Mouse (Mus musculus): ENCODE data around the gene Irf1.

DNA sequence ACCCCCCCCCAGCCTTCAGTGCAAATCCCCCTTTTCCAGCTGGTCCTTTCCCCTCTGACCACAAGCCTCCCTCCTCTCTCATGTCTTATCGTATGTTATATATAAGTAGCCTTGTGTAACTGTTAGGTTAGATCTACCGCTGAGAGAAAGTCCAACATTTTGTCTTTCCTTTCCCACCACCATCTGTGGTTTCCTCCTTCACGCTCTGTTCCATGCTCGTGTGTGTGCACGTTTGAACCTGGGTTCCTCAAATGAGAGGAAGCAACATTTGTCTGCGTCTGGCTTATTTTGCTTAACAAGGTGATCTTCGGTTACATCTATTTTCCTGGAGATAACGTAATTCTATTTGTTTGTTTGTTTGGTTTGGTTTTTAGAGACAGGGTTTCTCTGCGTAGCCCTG, 21.8 kb upstream of the Irf1 start:
- no peak for TF ChIP-seq CTCF (IDR thresholded peaks at IDR 0.05; ENCODE audit: borderline replicate concordance, extremely low read depth, insufficient read depth, insufficient read length)
- TF ChIP-seq POLR2A (IDR thresholded peaks at IDR 0.05; ENCODE audit: borderline replicate concordance, extremely low read depth, insufficient read depth, insufficient read length, poor library complexity, severe bottlenecking) = no peak
